ENCODE assay signal across 21 mouse cellular contexts in the genomic region with DNA sequence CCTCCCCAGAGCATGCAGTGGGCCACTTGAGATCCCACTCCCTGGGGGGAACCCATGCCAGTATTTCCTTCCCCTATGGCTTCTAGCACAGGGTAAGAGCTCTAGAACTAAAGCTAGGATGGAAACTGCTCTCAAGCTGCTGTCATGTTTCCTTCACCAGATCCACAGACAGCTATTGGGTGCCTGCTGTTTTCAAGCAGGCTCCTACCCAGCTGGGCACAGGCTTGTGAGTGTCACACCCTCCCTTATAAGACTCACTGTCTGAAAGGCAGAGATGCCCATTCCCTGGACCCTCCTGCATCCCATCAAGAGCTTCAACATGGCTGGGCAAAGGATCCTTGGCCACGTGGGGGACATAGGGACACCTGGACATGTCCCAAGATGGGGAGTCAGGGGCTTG.
DNase-seq lines count a peak whose midpoint lies in the region; ATAC-seq and TF ChIP-seq lines count a peak whose summit lies in the region.
"Had no signal": no experiment of that assay in that cellular context is flagged by ENCODE, and none has a peak within 500 bp of the region (broad histone marks: within the 10 kb centered on the region; RNA-seq: fewer than 3 reads in every experiment).

No protein-coding gene starts in this region.

- H3K27me3 ChIP-seq in forebrain, embryonic 10.5 days (ENCODE audit: poor library complexity, severe bottlenecking), result 0 out of 2 replicates have a peak, but pooled peaks cover 10% of the 10 kb centered on the region
- H3K27me3 ChIP-seq in forebrain, postnatal 0 days (ENCODE audit: insufficient read depth, low read length), result no peaks in the 10 kb centered on the region

- no peaks in the 10 kb centered on the region for H3K9me3 ChIP-seq in forebrain, embryonic 10.5 days
- no peaks in the 10 kb centered on the region for H3K9me3 ChIP-seq in forebrain, postnatal 0 days (ENCODE audit: low read length)
- H3K9me3 ChIP-seq: heart, embryonic 12.5 days; limb, embryonic 12.5 days; liver, embryonic 12.5 days had no signal

- no peak overlapping the region for H3K4me3 ChIP-seq in layer of hippocampus, adult 2 months
- no peak overlapping the region for H3K4me3 ChIP-seq in forebrain, embryonic 10.5 days
- no peak overlapping the region for H3K4me3 ChIP-seq in forebrain, postnatal 0 days (ENCODE audit: low read depth, low read length)
- H3K4me3 ChIP-seq: heart, embryonic 12.5 days; limb, embryonic 12.5 days; liver, embryonic 12.5 days had no signal

- peak overlapping the region; percentile 51; the same call in 1 of the 2 replicates for H3K27ac ChIP-seq in layer of hippocampus, adult 2 months
- peak overlapping the region; percentile 51 for H3K27ac ChIP-seq in forebrain, embryonic 10.5 days
- H3K27ac ChIP-seq in forebrain, postnatal 0 days (ENCODE audit: low read depth, low read length), result peak overlapping the region; percentile 66
- H3K27ac ChIP-seq: kidney, postnatal 0 days; limb, embryonic 12.5 days; liver, embryonic 12.5 days had no signal

- H3K4me1 ChIP-seq in forebrain, embryonic 10.5 days, result peaks cover 36% of the 10 kb centered on the region
- H3K4me1 ChIP-seq in forebrain, postnatal 0 days (ENCODE audit: insufficient read depth), result peaks cover 13% of the 10 kb centered on the region
- H3K4me1 ChIP-seq: heart, embryonic 12.5 days; liver, embryonic 12.5 days had no signal

- DNase-seq in layer of hippocampus, adult 2 months (ENCODE audit: low spot score in 2 of 2), result no peak
- no peak for DNase-seq in layer of hippocampus, adult 8-10 months (ENCODE audit: low spot score in 2 of 2)
- DNase-seq in brain, adult 2 months (ENCODE audit: low read depth, low spot score), result peak; percentile 33
- no peak for DNase-seq in forebrain, embryonic 10.5 days (ENCODE audit: extremely low spot score, low spot score)
- no peak for DNase-seq in forebrain, postnatal 0 days
- no peak for DNase-seq in right cerebral cortex, postnatal 25 days
- DNase-seq: adrenal gland, postnatal 36 days; B cell, adult 2 months; cerebellum, adult 2 months; cerebellum, postnatal 36 days; gastrocnemius, postnatal 10 days; heart, adult 11 months; heart, postnatal 14 days; kidney, adult 18-20 months; lung, adult 2 months; thymus, adult 18-20 months had no signal

- H3K4me2 ChIP-seq in forebrain, postnatal 0 days (ENCODE audit: low read depth), result no peak overlapping the region
- H3K4me2 ChIP-seq: heart, embryonic 12.5 days; limb, embryonic 12.5 days; liver, embryonic 12.5 days had no signal

- ATAC-seq in forebrain, postnatal 0 days, result no peak
- no peak for ATAC-seq in megakaryocyte, adult 5-6 weeks (ENCODE audit: poor library complexity, severe bottlenecking)
- ATAC-seq: liver, embryonic 12.5 days had no signal

- WGBS in forebrain, embryonic 10.5 days, result 55% methylated on average over 1 of the region's 1 CpGs
- 23% methylated on average over 1 of the region's 1 CpGs for WGBS in forebrain, postnatal 0 days

- no peaks in the 10 kb centered on the region for H3K36me3 ChIP-seq in forebrain, embryonic 10.5 days (replicated peaks)
- no peaks in the 10 kb centered on the region for H3K36me3 ChIP-seq in forebrain, postnatal 0 days (ENCODE audit: insufficient read depth)
- H3K36me3 ChIP-seq: heart, embryonic 12.5 days; limb, embryonic 12.5 days; liver, embryonic 12.5 days had no signal

- TF ChIP-seq CTCF in layer of hippocampus, adult 2 months (conservative IDR thresholded peaks at IDR 0.05), result no peak
- no peak for TF ChIP-seq CTCF in forebrain, postnatal 0 days (IDR thresholded peaks at IDR 0.05; ENCODE audit: low read depth)

- H3K9ac ChIP-seq in forebrain, postnatal 0 days, result no peak overlapping the region
- H3K9ac ChIP-seq: heart, embryonic 12.5 days; limb, embryonic 12.5 days; liver, embryonic 12.5 days had no signal
